Mouse (Mus musculus): ENCODE data around the gene Zfp213. TPM values are rescaled to one million over a fixed set of nuclear protein-coding genes. Genes with fewer than 3 reads are reported as not detected.
A peak's percentile ranks its signal among the peaks of the same experiment; 100 is the strongest.

Gene Zfp213
- total and polyA plus RNA-seq, 3 experiments = 5.5 to 8.7 (median 6.2) TPM

GRCm38 (mm10) chr17:23603542-23603941 is 39.5 kb upstream of the Zfp213 start:
- intact Hi-C loops (cut with DNase I) = loop anchor here (2.0 kb wide), 1 partner anchor 33 kb away; no protein-coding TSS in a partner anchor
- no peak overlapping the region for H3K9ac ChIP-seq (ENCODE audit: low read depth, low read length)
- H3K79me2 ChIP-seq (replicated peaks; ENCODE audit: control insufficient read depth, insufficient read depth, low read length) = no peaks in the 10 kb centered on the region
- no peaks in the 10 kb centered on the region for H3K27me3 ChIP-seq (ENCODE audit: control insufficient read depth, insufficient read depth, low read length)
- no peak overlapping the region for H3K4me3 ChIP-seq
- TF ChIP-seq CTCF (IDR thresholded peaks at IDR 0.05) (peak; percentile 64), POLR2A (IDR thresholded peaks at IDR 0.05; ENCODE audit: insufficient read depth, low read depth, low read length) (no peak), EP300 (IDR thresholded peaks at IDR 0.05; ENCODE audit: insufficient read depth, low read depth, low read length) (no peak)
- no peaks in the 10 kb centered on the region; the same call in 1 of the 2 replicates for H3K4me1 ChIP-seq (ENCODE audit: control insufficient read depth, insufficient read depth, low read length)
- no peaks in the 10 kb centered on the region; the same call in 1 of the 2 replicates for H3K36me3 ChIP-seq (ENCODE audit: control insufficient read depth, insufficient read depth, low read length)
- H3K27ac ChIP-seq = no peak overlapping the region
- 50% methylated on average over 2 of the region's 2 CpGs for WGBS
- DNase-seq = no peak

GRCm38 (mm10) chr17:23603077-23603476 is 39.0 kb upstream of the Zfp213 start:
- no peak for TF ChIP-seq EP300 (IDR thresholded peaks at IDR 0.05; ENCODE audit: insufficient read depth, low read depth, low read length)
- TF ChIP-seq POLR2A (IDR thresholded peaks at IDR 0.05; ENCODE audit: insufficient read depth, low read depth, low read length) = no peak
- TF ChIP-seq CTCF (IDR thresholded peaks at IDR 0.05) = no peak
- H3K36me3 ChIP-seq (ENCODE audit: control insufficient read depth, insufficient read depth, low read length) = no peaks in the 10 kb centered on the region; the same call in 1 of the 2 replicates
- no peak overlapping the region for H3K9ac ChIP-seq (ENCODE audit: low read depth, low read length)
- no peak for DNase-seq
- H3K27ac ChIP-seq = no peak overlapping the region
- no peaks in the 10 kb centered on the region for H3K79me2 ChIP-seq (replicated peaks; ENCODE audit: control insufficient read depth, insufficient read depth, low read length)
- no peaks in the 10 kb centered on the region for H3K27me3 ChIP-seq (ENCODE audit: control insufficient read depth, insufficient read depth, low read length)
- H3K4me3 ChIP-seq = no peak overlapping the region
- no peaks in the 10 kb centered on the region; the same call in 1 of the 2 replicates for H3K4me1 ChIP-seq (ENCODE audit: control insufficient read depth, insufficient read depth, low read length)
- WGBS = 29% methylated on average over 8 of the region's 8 CpGs
- intact Hi-C loops (cut with DNase I) = loop anchor here (2.0 kb wide), 1 partner anchor 32 kb away; no protein-coding TSS in a partner anchor

GRCm38 (mm10) chr17:23601836-23602585 is 38.0 kb upstream of the Zfp213 start:
- no peak for DNase-seq
- H3K27ac ChIP-seq = no peak overlapping the region
- TF ChIP-seq CTCF (IDR thresholded peaks at IDR 0.05) (no peak), EP300 (IDR thresholded peaks at IDR 0.05; ENCODE audit: insufficient read depth, low read depth, low read length) (no peak), POLR2A (IDR thresholded peaks at IDR 0.05; ENCODE audit: insufficient read depth, low read depth, low read length) (no peak)
- no peak overlapping the region for H3K9ac ChIP-seq (ENCODE audit: low read depth, low read length)
- no peak overlapping the region for H3K4me3 ChIP-seq
- H3K36me3 ChIP-seq (ENCODE audit: control insufficient read depth, insufficient read depth, low read length) = no peaks in the 10 kb centered on the region; the same call in 1 of the 2 replicates
- H3K79me2 ChIP-seq (replicated peaks; ENCODE audit: control insufficient read depth, insufficient read depth, low read length) = no peaks in the 10 kb centered on the region
- no peaks in the 10 kb centered on the region for H3K27me3 ChIP-seq (ENCODE audit: control insufficient read depth, insufficient read depth, low read length)
- no peaks in the 10 kb centered on the region; the same call in 1 of the 2 replicates for H3K4me1 ChIP-seq (ENCODE audit: control insufficient read depth, insufficient read depth, low read length)
- 62% methylated on average over 10 of the region's 10 CpGs for WGBS
- intact Hi-C loops (cut with DNase I) = loop anchor here (2.0 kb wide), 1 partner anchor 31 kb away; no protein-coding TSS in a partner anchor

GRCm38 (mm10) chr17:23600641-23601622 is 36.9 kb upstream of the Zfp213 start, which contains the start of gene Zscan10:
Zscan10 (plus strand) TSS chr17:23600856.
- H3K9ac ChIP-seq (ENCODE audit: low read depth, low read length) = no peak within 1 kb of the TSS; the same call in 1 of the 2 replicates
- WGBS = 74% methylated on average over 15 of the region's 15 CpGs
- H3K27ac ChIP-seq = peak within 1 kb of the TSS; percentile 87
- TF ChIP-seq POLR2A (IDR thresholded peaks at IDR 0.05; ENCODE audit: insufficient read depth, low read depth, low read length) = no peak
- TF ChIP-seq EP300 (IDR thresholded peaks at IDR 0.05; ENCODE audit: insufficient read depth, low read depth, low read length) = no peak
- no peak for TF ChIP-seq CTCF (IDR thresholded peaks at IDR 0.05)
- DNase-seq = no peak
- H3K36me3 ChIP-seq (ENCODE audit: control insufficient read depth, insufficient read depth, low read length) = no peaks in the 10 kb centered on the region; the same call in 1 of the 2 replicates
- H3K4me3 ChIP-seq = peak within 1 kb of the TSS; percentile 49
- intact Hi-C loops (cut with DNase I) = no loop called here
- H3K27me3 ChIP-seq (ENCODE audit: control insufficient read depth, insufficient read depth, low read length) = no peaks in the 10 kb centered on the region
- no peaks in the 10 kb centered on the region; the same call in 1 of the 2 replicates for H3K4me1 ChIP-seq (ENCODE audit: control insufficient read depth, insufficient read depth, low read length)
- no peaks in the 10 kb centered on the region for H3K79me2 ChIP-seq (replicated peaks; ENCODE audit: control insufficient read depth, insufficient read depth, low read length)

- WGBS = 24% methylated on average over 7 of the region's 7 CpGs
- Histone ChIP-seq H3K9ac (ENCODE audit: low read depth, low read length) (peak overlapping the region; percentile 76), H3K4me3 (peak overlapping the region; percentile 49), H3K79me2 (replicated peaks; ENCODE audit: control insufficient read depth, insufficient read depth, low read length) (no peaks in the 10 kb centered on the region), H3K36me3 (ENCODE audit: control insufficient read depth, insufficient read depth, low read length) (no peaks in the 10 kb centered on the region; the same call in 1 of the 2 replicates), H3K27ac (peak overlapping the region; percentile 87), H3K4me1 (ENCODE audit: control insufficient read depth, insufficient read depth, low read length) (no peaks in the 10 kb centered on the region; the same call in 1 of the 2 replicates), H3K27me3 (ENCODE audit: control insufficient read depth, insufficient read depth, low read length) (no peaks in the 10 kb centered on the region)
- no peak for TF ChIP-seq CTCF (IDR thresholded peaks at IDR 0.05)
- TF ChIP-seq EP300 (IDR thresholded peaks at IDR 0.05; ENCODE audit: insufficient read depth, low read depth, low read length) = no peak
- no peak for TF ChIP-seq POLR2A (IDR thresholded peaks at IDR 0.05; ENCODE audit: insufficient read depth, low read depth, low read length)
- intact Hi-C loops (cut with DNase I) = loop anchor here (1.0 kb wide), 1 partner anchor 35 kb away; the partner anchor contains the start of gene Zfp213
- no peak for DNase-seq
Measured at GRCm38 (mm10) chr17:23599605-23600063, 35.6 kb upstream of the Zfp213 start.
